Mouse (Mus musculus) embryonic facial prominence, embryonic 15.5 days (tissue): ENCODE data around the gene Enah. TPM values are rescaled to one million over a fixed set of nuclear protein-coding genes. Genes with fewer than 3 reads are reported as not detected.

ENCODE experiments used
- ATAC-seq: fragments of 200-750 bp; cut with Nextera tagmentation; 2 replicates; pipeline ENCODE4 v1.8.0; 2017; ENCODE audit warnings: low read depth, moderate TSS enrichment; ENCODE audit not compliant: insufficient number of reproducible peaks, low FRiP score, low TSS enrichment
- H3K27ac ChIP-seq: fragments of 300-500 bp; sonication (generic); replicated peaks from 2 replicates; pipeline ENCODE4 v1.5.1; 2015; ENCODE audit warnings: mild to moderate bottlenecking, inconsistent platforms
- H3K27me3 ChIP-seq: fragments of 300-500 bp; sonication (generic); 2 replicates; pipeline ENCODE4 v1.6.1; 2015; ENCODE audit warnings: inconsistent platforms
- H3K36me3 ChIP-seq: fragments of 300-500 bp; sonication (generic); 2 replicates; pipeline ENCODE4 v1.6.1; 2015; ENCODE audit warnings: mild to moderate bottlenecking, inconsistent platforms
- H3K4me1 ChIP-seq: fragments of 300-500 bp; sonication (generic); 2 replicates; pipeline ENCODE4 v1.6.1; 2015; ENCODE audit warnings: inconsistent platforms
- H3K4me2 ChIP-seq: fragments of 300-500 bp; sonication (generic); replicated peaks from 2 replicates; pipeline ENCODE4 v1.6.1; 2015; ENCODE audit warnings: mild to moderate bottlenecking, inconsistent platforms
- H3K4me3 ChIP-seq: fragments of 300-500 bp; sonication (generic); replicated peaks from 2 replicates; pipeline ENCODE4 v1.5.1; 2015; ENCODE audit warnings: mild to moderate bottlenecking, inconsistent platforms
- H3K9ac ChIP-seq: fragments of 300-500 bp; sonication (generic); 2 replicates; pipeline ENCODE4 v1.6.1; 2015; ENCODE audit warnings: inconsistent platforms
- H3K9me3 ChIP-seq: fragments of 300-500 bp; sonication (generic); replicated peaks from 2 replicates; pipeline ENCODE4 v1.6.1; 2016; ENCODE audit warnings: inconsistent platforms
- WGBS: fragments of 180-500 bp; shearing (Covaris S2); methylation state at CpG from one replicate; pipeline ENCODE4 v1.1.7; 2015; 5-methylcytosine and 5-hydroxymethylcytosine counted together
- polyA plus RNA-seq: library from polyadenylated mRNA; unstranded; fragments of >200 nt; fragmentation: Nextera tagmentation; extraction: Ambion mirVana; gene quantifications from 2 replicates; pipeline ENCODE4 v1.2.1, GENCODE M21; 2015

Enah gene
- polyA plus RNA-seq, 1 experiment from 2014 or later: 23.3 TPM

- H3K4me2 ChIP-seq: no peak overlapping the region
- no peak overlapping the region for H3K4me3 ChIP-seq
- H3K9me3 ChIP-seq: no peaks in the 10 kb centered on the region
- no peak overlapping the region for H3K9ac ChIP-seq
- 0 out of 2 replicates have a peak, but pooled peaks cover 11% of the 10 kb centered on the region for H3K4me1 ChIP-seq
- ATAC-seq: no peak
- no peaks in the 10 kb centered on the region for H3K27me3 ChIP-seq
- no peaks in the 10 kb centered on the region for H3K36me3 ChIP-seq
- 91% methylated on average over 2 of the region's 2 CpGs for WGBS
- no peak overlapping the region for H3K27ac ChIP-seq
Observed at GRCm38 (mm10) chr1:181856329-181856728, 163.5 kb downstream of the Enah start.

GRCm38 (mm10) chr1:181854829-181855228 lies 165.0 kb downstream of the Enah start:
- ATAC-seq: no peak

GRCm38 (mm10) chr1:181853081-181853736 lies 166.6 kb downstream of the Enah start:
- H3K36me3 ChIP-seq: no peaks in the 10 kb centered on the region
- H3K9ac ChIP-seq: no peak overlapping the region
- H3K4me3 ChIP-seq: peak overlapping the region; percentile 25
- H3K27ac ChIP-seq: peak overlapping the region; percentile 13; the same call in 1 of the 2 replicates
- 0 out of 2 replicates have a peak, but pooled peaks cover 8% of the 10 kb centered on the region for H3K4me1 ChIP-seq
- ATAC-seq: no peak
- H3K9me3 ChIP-seq: no peaks in the 10 kb centered on the region
- peak overlapping the region; percentile 37 for H3K4me2 ChIP-seq
- 7% methylated on average over 21 of the region's 21 CpGs for WGBS
- H3K27me3 ChIP-seq: no peaks in the 10 kb centered on the region

More at GRCm38 (mm10) chr1:181854829-181855228, 165.0 kb downstream of the Enah start:
- Histone ChIP-seq H3K36me3 (no peaks in the 10 kb centered on the region), H3K27ac (no peak overlapping the region), H3K9me3 (no peaks in the 10 kb centered on the region), H3K4me3 (no peak overlapping the region), H3K4me2 (no peak overlapping the region), H3K27me3 (no peaks in the 10 kb centered on the region), H3K4me1 (0 out of 2 replicates have a peak, but pooled peaks cover 8% of the 10 kb centered on the region), H3K9ac (no peak overlapping the region)
- 94% methylated on average over 2 of the region's 2 CpGs for WGBS

- WGBS: 42% methylated on average over 13 of the region's 13 CpGs
- H3K9ac ChIP-seq: no peak overlapping the region
- peak overlapping the region; percentile 55; the same call in 1 of the 2 replicates for H3K27ac ChIP-seq
- 0 out of 2 replicates have a peak, but pooled peaks cover 8% of the 10 kb centered on the region for H3K4me1 ChIP-seq
- peak overlapping the region; percentile 37; the same call in 1 of the 2 replicates for H3K4me2 ChIP-seq
- no peaks in the 10 kb centered on the region for H3K9me3 ChIP-seq
- H3K27me3 ChIP-seq: no peaks in the 10 kb centered on the region
- no peak for ATAC-seq
- no peak overlapping the region for H3K4me3 ChIP-seq
- no peaks in the 10 kb centered on the region for H3K36me3 ChIP-seq
Observed at GRCm38 (mm10) chr1:181852466-181852865, 167.3 kb downstream of the Enah start.

GRCm38 (mm10) chr1:181851521-181852310 lies 168.1 kb downstream of the Enah start:
- H3K9me3 ChIP-seq: no peaks in the 10 kb centered on the region
- no peak overlapping the region for H3K4me2 ChIP-seq
- H3K27me3 ChIP-seq: no peaks in the 10 kb centered on the region
- H3K4me3 ChIP-seq: no peak overlapping the region
- WGBS: 75% methylated on average over 12 of the region's 12 CpGs
- H3K9ac ChIP-seq: no peak overlapping the region
- no peaks in the 10 kb centered on the region for H3K36me3 ChIP-seq
- no peak for ATAC-seq
- 0 out of 2 replicates have a peak, but pooled peaks cover 8% of the 10 kb centered on the region for H3K4me1 ChIP-seq
- H3K27ac ChIP-seq: no peak overlapping the region

GRCm38 (mm10) chr1:181850441-181850840 lies 169.3 kb downstream of the Enah start:
- H3K9ac ChIP-seq: no peak overlapping the region
- H3K9me3 ChIP-seq: no peaks in the 10 kb centered on the region
- 55% methylated on average over 4 of the region's 4 CpGs for WGBS
- 0 out of 2 replicates have a peak, but pooled peaks cover 8% of the 10 kb centered on the region for H3K4me1 ChIP-seq
- H3K27ac ChIP-seq: no peak overlapping the region
- no peak overlapping the region for H3K4me3 ChIP-seq
- H3K27me3 ChIP-seq: no peaks in the 10 kb centered on the region
- H3K4me2 ChIP-seq: no peak overlapping the region
- no peaks in the 10 kb centered on the region for H3K36me3 ChIP-seq
- no peak for ATAC-seq

- no peak overlapping the region for H3K27ac ChIP-seq
- 59% methylated on average over 1 of the region's 1 CpGs for WGBS
- no peak overlapping the region for H3K4me3 ChIP-seq
- H3K4me1 ChIP-seq: peaks cover 6% of the 10 kb centered on the region; the same call in 1 of the 2 replicates
- no peak overlapping the region for H3K4me2 ChIP-seq
- H3K9ac ChIP-seq: no peak overlapping the region
- no peaks in the 10 kb centered on the region for H3K36me3 ChIP-seq
- ATAC-seq: no peak
- H3K9me3 ChIP-seq: no peaks in the 10 kb centered on the region
- no peaks in the 10 kb centered on the region for H3K27me3 ChIP-seq
Observed at GRCm38 (mm10) chr1:181848210-181848609, 171.6 kb downstream of the Enah start.

GRCm38 (mm10) chr1:181847396-181847795 lies 172.4 kb downstream of the Enah start:
- no peak overlapping the region for H3K27ac ChIP-seq
- no peaks in the 10 kb centered on the region for H3K9me3 ChIP-seq
- no peaks in the 10 kb centered on the region for H3K36me3 ChIP-seq
- no peaks in the 10 kb centered on the region for H3K27me3 ChIP-seq
- ATAC-seq: no peak
- 83% methylated on average over 3 of the region's 3 CpGs for WGBS
- H3K4me2 ChIP-seq: no peak overlapping the region
- no peak overlapping the region for H3K4me3 ChIP-seq
- peaks cover 7% of the 10 kb centered on the region; the same call in 1 of the 2 replicates for H3K4me1 ChIP-seq
- H3K9ac ChIP-seq: no peak overlapping the region

Other genes with a start within 250 kb of the Enah start
- 83.3 and 88.8 TPM in 2 replicates for gene Lbr, start 176.9 kb downstream of the Enah start, polyA plus RNA-seq
- 141 and 147 TPM in 2 replicates for gene Srp9, start 104.7 kb upstream of the Enah start, polyA plus RNA-seq
- not detected in 2 replicates for gene Vmn1r1, start 144.5 kb upstream of the Enah start, polyA plus RNA-seq